Mouse (Mus musculus) midbrain, embryonic 10.5 days (tissue): ENCODE measurements at regions not wholly inside any gene's neighbourhood (a gene's known extent, or its start where the extent isn't known, plus 50 kb on each side); places are given as distances from the start of the nearest gene placed in this dataset.

Source experiments
- DNase-seq: peaks from one replicate; pipeline ENCODE4 v3.0.0-alpha.2; 2017; ENCODE audit warnings: low spot score
- H3K27ac ChIP-seq: fragments of 300-500 bp; sonication (generic); replicated peaks from 2 replicates; pipeline ENCODE4 v1.5.1; 2016; ENCODE audit warnings: mild to moderate bottlenecking
- H3K27me3 ChIP-seq: fragments of 300-500 bp; sonication (generic); 2 replicates; pipeline ENCODE4 v1.6.1; 2016; ENCODE audit warnings: low read depth, mild to moderate bottlenecking; ENCODE audit not compliant: poor library complexity, severe bottlenecking
- H3K36me3 ChIP-seq: fragments of 300-500 bp; sonication (generic); 2 replicates; pipeline ENCODE4 v1.6.1; 2016; ENCODE audit warnings: mild to moderate bottlenecking, moderate library complexity
- H3K4me1 ChIP-seq: fragments of 300-500 bp; sonication (generic); 2 replicates; pipeline ENCODE4 v1.6.1; 2016
- H3K4me3 ChIP-seq: fragments of 300-500 bp; sonication (generic); 2 replicates; pipeline ENCODE4 v1.5.1; 2016; ENCODE audit warnings: mild to moderate bottlenecking, moderate library complexity
- H3K9me3 ChIP-seq: fragments of 300-500 bp; sonication (generic); replicated peaks from 2 replicates; pipeline ENCODE4 v1.6.1; 2016; ENCODE audit warnings: mild to moderate bottlenecking
- WGBS: fragments of 180-500 bp; shearing (Covaris S2); methylation state at CpG from one replicate; pipeline ENCODE4 v1.1.7; 2016; 5-methylcytosine and 5-hydroxymethylcytosine counted together

- no peak overlapping the region for H3K4me3 ChIP-seq
- no peak for DNase-seq
- 82% methylated on average over 9 of the region's 9 CpGs for WGBS
- H3K36me3 ChIP-seq, result no peaks in the 10 kb centered on the region
- H3K4me1 ChIP-seq, result no peaks in the 10 kb centered on the region
- H3K9me3 ChIP-seq, result no peaks in the 10 kb centered on the region
- no peak overlapping the region for H3K27ac ChIP-seq
- H3K27me3 ChIP-seq, result no peaks in the 10 kb centered on the region
Measured at GRCm38 (mm10) chr7:117930392-117930791, 185.6 kb downstream of the Rps15a start.

- DNase-seq, result no peak
- Histone ChIP-seq H3K27ac (no peak overlapping the region), H3K4me1 (no peaks in the 10 kb centered on the region), H3K4me3 (no peak overlapping the region), H3K36me3 (no peaks in the 10 kb centered on the region), H3K9me3 (no peaks in the 10 kb centered on the region), H3K27me3 (no peaks in the 10 kb centered on the region)
- WGBS, result 52% methylated on average over 1 of the region's 1 CpGs
Measured at GRCm38 (mm10) chr7:117926396-117926795, 189.6 kb downstream of the Rps15a start.

GRCm38 (mm10) chr7:117922270-117922669 is 193.7 kb downstream of the Rps15a start:
- no peak for DNase-seq
- no peak overlapping the region for H3K27ac ChIP-seq
- no peaks in the 10 kb centered on the region for H3K36me3 ChIP-seq
- H3K9me3 ChIP-seq, result no peaks in the 10 kb centered on the region
- no peaks in the 10 kb centered on the region for H3K4me1 ChIP-seq
- H3K4me3 ChIP-seq, result no peak overlapping the region
- no peaks in the 10 kb centered on the region for H3K27me3 ChIP-seq

GRCm38 (mm10) chr7:117918206-117918995 is 197.6 kb downstream of the Rps15a start:
- Histone ChIP-seq H3K9me3 (no peaks in the 10 kb centered on the region), H3K27ac (no peak overlapping the region), H3K36me3 (no peaks in the 10 kb centered on the region), H3K4me3 (no peak overlapping the region), H3K4me1 (no peaks in the 10 kb centered on the region), H3K27me3 (no peaks in the 10 kb centered on the region)
- no peak for DNase-seq
- WGBS, result 92% methylated on average over 10 of the region's 10 CpGs

GRCm38 (mm10) chr7:117916915-117917314 is 199.1 kb downstream of the Rps15a start:
- H3K9me3 ChIP-seq, result no peaks in the 10 kb centered on the region
- WGBS, result 93% methylated on average over 6 of the region's 6 CpGs
- no peaks in the 10 kb centered on the region for H3K36me3 ChIP-seq
- no peak overlapping the region for H3K27ac ChIP-seq
- no peaks in the 10 kb centered on the region for H3K4me1 ChIP-seq
- no peaks in the 10 kb centered on the region for H3K27me3 ChIP-seq
- no peak overlapping the region for H3K4me3 ChIP-seq
- DNase-seq, result no peak

GRCm38 (mm10) chr7:117912453-117912852 is 203.5 kb downstream of the Rps15a start:
- H3K4me1 ChIP-seq, result 0 out of 2 replicates have a peak, but pooled peaks cover 4% of the 10 kb centered on the region
- no peak overlapping the region for H3K27ac ChIP-seq
- H3K36me3 ChIP-seq, result no peaks in the 10 kb centered on the region
- no peaks in the 10 kb centered on the region for H3K9me3 ChIP-seq
- no peak for DNase-seq
- H3K4me3 ChIP-seq, result no peak overlapping the region
- WGBS, result 84% methylated on average over 3 of the region's 3 CpGs
- H3K27me3 ChIP-seq, result no peaks in the 10 kb centered on the region

GRCm38 (mm10) chr7:117911062-117911461 is 204.9 kb downstream of the Rps15a start:
- Histone ChIP-seq H3K9me3 (no peaks in the 10 kb centered on the region), H3K36me3 (no peaks in the 10 kb centered on the region), H3K4me3 (no peak overlapping the region), H3K27ac (no peak overlapping the region), H3K4me1 (0 out of 2 replicates have a peak, but pooled peaks cover 4% of the 10 kb centered on the region), H3K27me3 (no peaks in the 10 kb centered on the region)
- WGBS, result 94% methylated on average over 3 of the region's 3 CpGs
- no peak for DNase-seq

- Histone ChIP-seq H3K27me3 (no peaks in the 10 kb centered on the region), H3K4me1 (no peaks in the 10 kb centered on the region; the same call in 1 of the 2 replicates), H3K9me3 (no peaks in the 10 kb centered on the region), H3K27ac (no peak overlapping the region), H3K4me3 (no peak overlapping the region), H3K36me3 (no peaks in the 10 kb centered on the region)
- no peak for DNase-seq
- WGBS, result 82% methylated on average over 2 of the region's 2 CpGs
Measured at GRCm38 (mm10) chr7:117896528-117896927, 219.5 kb downstream of the Rps15a start.

- Histone ChIP-seq H3K36me3 (no peaks in the 10 kb centered on the region), H3K9me3 (no peaks in the 10 kb centered on the region), H3K27ac (no peak overlapping the region), H3K27me3 (peaks cover 22% of the 10 kb centered on the region; the same call in 1 of the 2 replicates), H3K4me3 (no peak overlapping the region), H3K4me1 (peaks cover 24% of the 10 kb centered on the region)
- 88% methylated on average over 6 of the region's 6 CpGs for WGBS
- DNase-seq, result no peak
Measured at GRCm38 (mm10) chr7:117887288-117887687, 228.7 kb downstream of the Rps15a start.

- 10% methylated on average over 13 of the region's 13 CpGs for WGBS
- Histone ChIP-seq H3K4me3 (no peak overlapping the region), H3K27ac (no peak overlapping the region), H3K36me3 (no peaks in the 10 kb centered on the region), H3K4me1 (peaks cover 20% of the 10 kb centered on the region), H3K9me3 (no peaks in the 10 kb centered on the region), H3K27me3 (peaks cover 30% of the 10 kb centered on the region)
- DNase-seq, result peak; percentile 84
Measured at GRCm38 (mm10) chr7:117882803-117883202, 233.2 kb downstream of the Rps15a start.

GRCm38 (mm10) chr7:117878903-117879302 is 237.1 kb downstream of the Rps15a start:
- H3K27me3 ChIP-seq, result peaks cover 10% of the 10 kb centered on the region
- 82% methylated on average over 7 of the region's 7 CpGs for WGBS
- H3K27ac ChIP-seq, result no peak overlapping the region
- no peaks in the 10 kb centered on the region for H3K9me3 ChIP-seq
- peaks cover 11% of the 10 kb centered on the region for H3K4me1 ChIP-seq
- no peak for DNase-seq
- no peaks in the 10 kb centered on the region for H3K36me3 ChIP-seq
- H3K4me3 ChIP-seq, result no peak overlapping the region

- no peak for DNase-seq
- Histone ChIP-seq H3K9me3 (no peaks in the 10 kb centered on the region), H3K4me1 (peaks cover 7% of the 10 kb centered on the region), H3K36me3 (no peaks in the 10 kb centered on the region), H3K27ac (no peak overlapping the region), H3K27me3 (no peaks in the 10 kb centered on the region), H3K4me3 (no peak overlapping the region)
- 88% methylated on average over 2 of the region's 2 CpGs for WGBS
Measured at GRCm38 (mm10) chr7:117875241-117875640, 240.7 kb downstream of the Rps15a start.

- no peak overlapping the region for H3K27ac ChIP-seq
- no peak overlapping the region for H3K4me3 ChIP-seq
- H3K4me1 ChIP-seq, result 0 out of 2 replicates have a peak, but pooled peaks cover 2% of the 10 kb centered on the region
- no peaks in the 10 kb centered on the region for H3K9me3 ChIP-seq
- H3K27me3 ChIP-seq, result no peaks in the 10 kb centered on the region
- no peak for DNase-seq
- no peaks in the 10 kb centered on the region for H3K36me3 ChIP-seq
- WGBS, result 73% methylated on average over 6 of the region's 6 CpGs
Measured at GRCm38 (mm10) chr7:117859419-117859818, 256.6 kb downstream of the Rps15a start.
